Mouse (Mus musculus) layer of hippocampus, adult 8-10 months (tissue): ENCODE data around the gene Slc27a1. TPM values are rescaled to one million over a fixed set of nuclear protein-coding genes. Genes with fewer than 3 reads are reported as not detected.

Source experiments
- DNase-seq, 2 experiments: peaks; one replicate each; pipeline ENCODE4 v3.0.0; 2022; ENCODE audit warnings: low spot score in 2 of 2
- microRNA-seq, 2 experiments: library from miRNA; unstranded; fragments of <30 nt; microRNA quantifications; one replicate each; pipeline ENCODE4 v1.2.0; 2022
- total RNA-seq, 4 experiments: library from RNA; stranded (reverse); gene quantifications; 2 replicates each; pipeline ENCODE4 v1.2.4; 2022

The Slc27a1 gene
- total RNA-seq, 4 experiments from 2014 or later = 107 to 130 (median 117) TPM

- DNase-seq = no peak
These were observed 44.7 kb downstream of the Slc27a1 start for GRCm38 (mm10) chr8:71613418-71613817.

GRCm38 (mm10) chr8:71619786-71620185, 51.1 kb downstream of the Slc27a1 start:
- DNase-seq = no peak

DNA sequence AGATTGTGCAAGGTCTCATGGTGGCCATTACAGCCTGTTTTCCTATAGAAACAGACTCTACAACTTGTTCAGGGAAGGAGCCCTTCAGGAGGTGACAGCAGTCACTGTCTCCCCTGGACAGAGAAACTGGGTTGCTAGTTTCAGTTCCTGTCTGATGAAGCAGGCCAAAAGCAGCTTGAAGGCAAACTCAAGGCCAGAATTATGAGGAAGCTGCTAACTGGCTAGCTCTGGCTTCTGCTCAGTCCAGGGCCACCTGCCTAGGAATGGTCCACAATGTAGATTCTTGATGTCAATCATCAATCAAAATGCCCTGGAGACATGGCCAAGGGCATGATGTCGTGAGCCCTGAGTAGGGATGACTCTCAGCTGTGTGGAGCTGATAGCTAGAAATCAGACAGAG, 56.4 kb downstream of the Slc27a1 start:
- no peak for DNase-seq

DNA sequence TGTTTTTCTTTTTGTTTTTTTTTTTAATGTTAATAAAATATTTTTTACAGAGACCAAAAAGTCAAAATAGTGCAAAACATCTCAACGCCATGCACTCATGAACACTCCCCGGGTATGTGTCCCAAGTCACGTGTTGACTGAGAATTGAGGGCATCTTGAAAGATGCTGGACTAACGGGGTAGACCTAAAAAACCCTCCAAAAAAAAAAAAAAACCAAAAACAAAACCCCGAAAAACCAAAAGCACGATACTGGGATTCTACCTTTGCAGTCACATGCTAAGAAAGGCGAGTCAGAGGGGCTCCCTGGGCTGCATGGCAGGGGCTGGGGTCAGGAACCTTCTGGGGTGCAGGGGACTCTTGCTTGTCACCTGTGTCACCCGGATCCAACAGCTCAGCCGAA, 58.1 kb downstream of the Slc27a1 start:
- DNase-seq = no peak

DNA sequence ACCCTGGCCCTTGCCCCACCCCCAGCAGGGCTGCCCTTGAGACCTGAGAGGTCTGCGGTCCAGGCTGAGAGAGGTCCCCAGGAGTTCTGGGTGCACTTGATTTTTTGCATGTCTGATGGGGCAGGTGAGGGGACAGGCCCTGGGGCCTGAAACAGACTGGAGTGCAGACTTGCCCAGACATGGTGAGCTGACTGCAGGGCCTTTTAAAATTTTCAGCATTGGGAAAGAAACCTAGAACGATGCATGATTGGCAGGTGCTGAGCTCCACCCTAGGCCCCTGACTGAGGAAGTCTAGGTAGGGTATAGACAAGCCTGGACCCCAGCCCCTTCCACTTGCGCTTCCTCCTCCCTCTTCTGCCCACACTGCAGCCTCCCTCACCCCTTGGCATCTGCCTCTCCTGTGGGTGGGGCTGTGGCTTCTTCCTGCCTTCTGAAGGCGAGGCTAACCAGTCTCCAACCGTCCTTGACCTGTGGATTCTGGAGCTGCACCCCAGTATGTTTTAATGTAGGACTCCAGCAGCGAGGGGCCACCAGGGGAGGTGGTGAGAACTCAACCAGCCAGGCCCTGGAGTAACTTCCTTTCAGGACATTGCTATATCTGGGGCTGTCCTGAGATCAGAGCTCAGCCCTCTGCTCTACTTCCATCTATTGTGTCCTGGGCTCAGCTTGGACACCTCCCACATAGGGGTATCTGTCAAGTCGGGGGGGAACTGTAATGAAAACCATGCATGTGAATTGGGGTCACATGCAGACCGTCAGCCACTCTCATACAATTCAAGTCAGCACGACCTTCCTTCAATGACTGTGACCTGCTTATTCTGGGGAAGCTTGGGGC, 58.8 kb downstream of the Slc27a1 start:
- DNase-seq = no peak

DNA sequence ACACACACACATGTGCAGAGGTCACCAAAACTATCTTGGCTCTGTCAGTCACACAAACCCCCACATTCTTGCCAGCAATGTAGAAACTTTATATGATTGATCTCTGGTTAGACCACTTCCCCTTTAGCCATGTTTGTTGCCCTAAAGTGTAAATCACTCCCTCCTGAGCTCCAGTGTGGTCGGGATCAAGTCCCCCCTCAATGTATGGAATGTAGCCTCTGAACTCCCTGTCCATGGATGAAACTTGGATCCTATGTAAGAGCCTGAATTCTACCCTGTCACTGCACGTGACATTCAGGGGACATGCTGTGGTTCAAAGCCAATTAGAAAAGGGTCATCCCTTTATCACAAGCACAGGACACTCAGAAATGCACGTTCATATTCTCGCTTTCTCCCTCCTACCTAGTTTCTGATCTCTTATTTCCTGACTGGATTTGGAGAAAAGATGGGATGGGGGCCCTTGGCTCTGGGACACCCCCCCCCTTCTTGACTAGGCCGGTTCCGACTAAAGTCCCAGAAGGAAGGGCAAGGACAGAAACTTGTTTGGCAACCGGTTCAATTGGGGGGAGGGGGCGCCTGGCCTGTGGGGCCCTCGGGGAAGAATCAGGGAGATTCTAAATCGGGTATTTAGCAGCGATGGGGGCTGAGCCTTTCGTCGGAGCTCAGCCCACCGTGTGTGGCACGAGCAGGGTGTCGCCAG, 59.9 kb downstream of the Slc27a1 start:
- no peak for DNase-seq

DNA sequence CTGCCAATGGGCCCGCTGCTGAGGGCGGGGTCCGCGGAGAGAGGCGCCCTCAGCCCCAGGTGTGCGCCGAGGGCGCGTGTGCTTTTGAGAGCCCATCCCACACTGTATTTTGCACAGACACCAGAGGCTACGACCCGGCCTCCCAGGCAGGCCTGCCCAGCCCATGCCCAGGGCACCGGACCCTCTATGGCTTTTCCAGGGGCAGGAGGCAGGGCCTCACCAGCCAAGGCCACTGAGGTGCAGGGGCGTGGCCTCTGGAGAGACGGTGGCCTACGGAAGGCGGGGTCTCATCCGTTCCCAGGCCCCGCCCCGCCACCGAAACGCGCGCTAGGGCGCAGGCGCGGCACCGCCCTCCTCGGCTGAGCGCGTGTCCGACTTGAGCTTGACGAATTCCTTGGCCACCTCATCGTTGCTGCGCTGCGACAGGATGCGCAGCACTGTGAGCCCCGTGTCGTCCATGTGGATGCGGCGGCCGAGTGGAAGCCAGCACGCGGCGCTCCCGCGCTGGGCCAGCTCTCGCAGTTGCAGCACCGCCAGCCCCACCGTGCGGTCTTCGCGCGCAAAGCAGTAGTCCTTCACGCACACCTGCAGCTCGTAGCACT, 60.5 kb downstream of the Slc27a1 start:
- DNase-seq = peak; percentile 87 to 90

GRCm38 (mm10) chr8:71629781-71630212, 61.1 kb downstream of the Slc27a1 start:
- DNase-seq = no peak

DNA sequence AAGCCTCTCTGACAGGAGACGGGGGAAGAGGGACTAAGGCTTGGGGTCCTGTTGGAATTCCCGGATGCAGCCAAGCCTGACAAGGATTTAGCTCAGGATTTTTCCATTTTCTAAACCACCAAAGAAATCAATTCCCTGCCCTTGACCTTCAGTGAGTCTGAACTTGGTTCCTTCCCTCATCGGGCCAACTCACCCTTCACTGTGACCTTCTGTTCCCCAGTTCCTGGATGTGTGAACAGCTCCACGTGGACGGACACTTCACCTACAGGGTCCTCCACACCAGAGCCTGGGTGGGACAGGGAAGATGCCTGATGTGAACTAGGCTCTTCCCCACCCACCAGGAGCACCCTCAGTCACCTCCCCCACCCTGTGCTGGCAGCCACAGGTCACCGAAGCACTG, 62.1 kb downstream of the Slc27a1 start:
- DNase-seq = no peak

- no peak for DNase-seq
These were observed 63.2 kb downstream of the Slc27a1 start for GRCm38 (mm10) chr8:71631897-71632296.

GRCm38 (mm10) chr8:71633164-71633563, 64.5 kb downstream of the Slc27a1 start:
- DNase-seq = no peak

DNA sequence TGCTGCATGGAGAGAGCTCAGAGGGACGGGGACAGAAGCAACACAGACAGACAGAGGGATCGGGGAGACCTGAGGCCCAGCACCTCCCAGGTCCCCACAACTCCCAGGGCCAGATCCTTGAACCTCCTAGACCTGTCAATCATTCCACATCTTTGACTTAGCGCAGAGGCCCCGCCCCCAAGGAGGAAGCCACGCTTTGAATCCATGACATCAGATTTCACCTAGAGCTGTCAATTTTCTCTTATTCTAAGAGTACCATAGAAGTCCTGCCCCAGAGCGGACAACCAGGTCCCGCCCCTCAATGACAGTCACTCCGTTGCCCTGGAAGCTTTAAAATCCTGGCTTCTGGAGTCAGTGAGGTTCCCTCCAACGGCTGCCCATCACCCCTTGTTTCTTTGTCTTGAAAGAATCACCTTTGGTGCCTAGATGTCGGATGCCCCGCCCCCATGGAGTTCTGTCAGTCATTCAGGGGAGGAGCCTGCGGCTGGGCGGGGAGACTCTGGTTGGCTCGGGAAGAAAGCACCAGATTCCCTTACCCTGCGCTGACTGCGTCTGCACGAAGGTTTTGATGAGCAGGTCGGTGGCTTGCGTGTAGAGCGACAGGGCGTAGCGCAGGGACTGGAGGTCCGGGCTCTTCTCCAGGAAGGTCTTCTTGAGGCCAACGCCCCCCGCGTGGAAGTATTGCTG, 65.4 kb downstream of the Slc27a1 start:
- DNase-seq = no peak

Small RNA genes within 50 kb of the gene (microRNA-seq; reads per million reads assigned to microRNA genes)
- 29.0 to 40.7 reads per million in 2 experiments for gene Mir6769b

Other genes with a start within 250 kb of the Slc27a1 start
- gene Use1, start 202.0 kb upstream of the Slc27a1 start, total RNA-seq = 100 to 1,000 TPM in 3 of 4 experiments, 10 to 100 TPM in 1; 98.8 to 130 (median 117) TPM
- gene Ocel1, start 197.6 kb upstream of the Slc27a1 start, total RNA-seq = 10 to 100 TPM; 10.3 to 15.9 (median 14.1) TPM
- 10 to 100 TPM; 38.7 to 46.1 (median 41.2) TPM for gene Nr2f6, start 186.9 kb upstream of the Slc27a1 start, total RNA-seq
- 1 to 10 TPM; 3.5 to 4.9 (median 4.1) TPM for gene Ushbp1, start 173.1 kb upstream of the Slc27a1 start, total RNA-seq
- gene Babam1, start 172.0 kb upstream of the Slc27a1 start, total RNA-seq = 100 to 1,000 TPM in 3 of 4 experiments, 10 to 100 TPM in 1; 95.9 to 110 (median 108) TPM
- under 1 TPM; 0.18 to 0.72 (median 0.27) TPM for gene Ankle1, start 162.9 kb upstream of the Slc27a1 start, total RNA-seq
- 100 to 1,000 TPM; 200 to 255 (median 229) TPM for gene Abhd8, start 105.2 kb upstream of the Slc27a1 start, total RNA-seq
- gene Mrpl34, start 103.9 kb upstream of the Slc27a1 start, total RNA-seq = 10 to 100 TPM; 38.6 to 47.2 (median 46.2) TPM
- 10 to 100 TPM; 74.9 to 82.2 (median 79.0) TPM for gene Dda1, start 99.7 kb upstream of the Slc27a1 start, total RNA-seq
- gene Ano8, start 82.9 kb upstream of the Slc27a1 start, total RNA-seq = 10 to 100 TPM; 48.4 to 55.9 (median 51.6) TPM
- gene Gtpbp3, start 80.8 kb upstream of the Slc27a1 start, total RNA-seq = 10 to 100 TPM; 28.8 to 42.3 (median 32.5) TPM
- gene Plvap, start 57.1 kb upstream of the Slc27a1 start, total RNA-seq = 1 to 10 TPM; 6.2 to 9.6 (median 7.4) TPM
- not detected for gene Ccdc194, start 43.2 kb upstream of the Slc27a1 start, total RNA-seq
- 10 to 100 TPM in 2 of 4 experiments, 1 to 10 TPM in 2; 4.1 to 23.3 (median 8.6) TPM for gene Bst2, start 31.4 kb upstream of the Slc27a1 start, total RNA-seq
- gene Mvb12a, start 26.0 kb upstream of the Slc27a1 start, total RNA-seq = 10 to 100 TPM; 32.6 to 43.7 (median 36.8) TPM
- 1 to 10 TPM in 1 of 4 experiments, under 1 TPM in 3; 0.27 to 1.3 (median 0.54) TPM for gene Tmem221, start 10.0 kb upstream of the Slc27a1 start, total RNA-seq
- gene Nxnl1, start 2.3 kb upstream of the Slc27a1 start, total RNA-seq = under 1 TPM in 2 of 4 experiments, not detected in 2; 0.14 to 0.28 TPM
- 10 to 100 TPM; 29.1 to 38.5 (median 33.6) TPM for gene Pgls, start 23.3 kb downstream of the Slc27a1 start, total RNA-seq
- gene Fam129c, start 28.8 kb downstream of the Slc27a1 start, total RNA-seq = 1 to 10 TPM; 2.0 to 4.6 (median 3.5) TPM
- gene Colgalt1, start 42.1 kb downstream of the Slc27a1 start, total RNA-seq = 10 to 100 TPM; 53.2 to 59.7 (median 53.8) TPM
- gene Unc13a, start 102.9 kb downstream of the Slc27a1 start, total RNA-seq = 100 to 1,000 TPM; 219 to 265 (median 239) TPM
- gene Jak3, start 107.4 kb downstream of the Slc27a1 start, total RNA-seq = 10 to 100 TPM in 1 of 4 experiments, 1 to 10 TPM in 3; 4.6 to 10.5 (median 7.9) TPM
- 1 to 10 TPM; 2.1 to 6.9 (median 2.6) TPM for gene Insl3, start 120.3 kb downstream of the Slc27a1 start, total RNA-seq
- under 1 TPM; 0.47 to 0.93 (median 0.56) TPM for gene B3gnt3, start 132.9 kb downstream of the Slc27a1 start, total RNA-seq
- gene Fcho1, start 156.8 kb downstream of the Slc27a1 start, total RNA-seq = 100 to 1,000 TPM in 3 of 4 experiments, 10 to 100 TPM in 1; 92.1 to 120 (median 112) TPM